Mouse (Mus musculus) 416B (cell line): ENCODE measurements at regions not wholly inside any gene's neighbourhood (a gene's known extent, or its start where the extent isn't known, plus 50 kb on each side); places are given as distances from the start of the nearest gene placed in this dataset.
A peak's percentile ranks its signal among the peaks of the same experiment; 100 is the strongest.

ENCODE experiments used
- DNase-seq: peaks from one replicate; pipeline ENCODE4 v3.0.0; 2011; ENCODE audit warnings: low read depth

DNA sequence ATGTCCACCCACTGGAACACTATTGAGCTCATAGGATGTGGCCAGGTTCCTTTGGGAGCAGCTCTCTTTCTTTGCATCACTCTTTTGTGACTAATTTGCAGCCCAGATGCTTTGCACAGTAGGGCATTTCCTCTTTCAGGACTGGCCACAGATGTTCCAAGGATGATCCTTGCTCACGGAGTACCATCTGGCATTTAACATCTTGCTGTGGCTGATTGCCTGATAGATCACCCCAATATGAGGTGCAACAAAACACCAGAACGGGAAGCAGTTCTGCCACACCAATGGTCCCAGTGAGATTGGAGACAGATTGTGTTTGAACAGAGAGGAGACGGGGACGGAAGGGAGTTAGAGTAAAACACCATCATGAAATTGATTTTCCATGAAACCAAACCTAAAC is 423.0 kb downstream of the Rwdd3 start:
- DNase-seq: no peak

- DNase-seq: peak; percentile 30
These were observed 423.8 kb downstream of the Rwdd3 start for GRCm38 (mm10) chr3:120747678-120748077.

- no peak for DNase-seq
These were observed 438.2 kb downstream of the Rwdd3 start for GRCm38 (mm10) chr3:120733332-120733731.

DNA sequence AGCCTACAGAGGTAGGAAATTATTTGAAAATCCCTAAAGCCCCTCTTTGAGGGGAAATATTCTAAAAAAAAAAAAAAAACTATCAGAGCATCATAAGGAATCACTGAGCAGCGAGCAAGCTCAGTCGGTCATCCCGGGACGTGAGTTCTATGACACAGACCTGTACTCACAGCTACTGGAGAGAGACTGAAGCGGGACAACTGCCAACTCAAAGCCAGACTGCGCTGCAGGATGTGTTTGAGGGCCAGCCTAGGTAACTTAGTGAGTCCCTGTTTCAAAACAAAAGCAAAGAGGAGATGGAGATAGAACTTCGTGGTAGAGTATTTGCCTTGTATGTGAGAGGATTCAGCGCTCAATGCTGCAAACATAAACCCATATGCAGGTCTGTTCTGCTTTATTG is 439.1 kb downstream of the Rwdd3 start:
- DNase-seq: no peak

DNA sequence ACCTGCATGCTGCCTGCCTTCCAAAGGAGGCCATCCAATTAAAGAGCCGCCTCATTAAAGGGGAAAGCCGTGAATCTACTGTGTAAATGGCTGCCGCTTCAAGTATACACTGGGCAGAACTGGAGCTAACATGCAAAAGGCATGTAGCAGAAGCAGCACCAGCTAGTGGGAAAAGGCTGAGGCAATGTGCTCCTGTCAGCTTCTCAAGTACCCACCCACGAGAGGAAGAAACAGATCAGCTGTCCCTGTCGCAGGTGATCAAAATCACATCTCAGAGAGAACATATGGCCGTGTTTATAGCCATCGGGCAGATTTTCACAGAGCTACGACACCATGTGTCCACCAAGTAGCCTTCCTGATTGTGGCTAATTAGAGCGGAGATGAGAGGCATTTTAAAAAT is 440.2 kb downstream of the Rwdd3 start:
- no peak for DNase-seq

GRCm38 (mm10) chr3:120730225-120730624 is 441.3 kb downstream of the Rwdd3 start:
- no peak for DNase-seq

DNA sequence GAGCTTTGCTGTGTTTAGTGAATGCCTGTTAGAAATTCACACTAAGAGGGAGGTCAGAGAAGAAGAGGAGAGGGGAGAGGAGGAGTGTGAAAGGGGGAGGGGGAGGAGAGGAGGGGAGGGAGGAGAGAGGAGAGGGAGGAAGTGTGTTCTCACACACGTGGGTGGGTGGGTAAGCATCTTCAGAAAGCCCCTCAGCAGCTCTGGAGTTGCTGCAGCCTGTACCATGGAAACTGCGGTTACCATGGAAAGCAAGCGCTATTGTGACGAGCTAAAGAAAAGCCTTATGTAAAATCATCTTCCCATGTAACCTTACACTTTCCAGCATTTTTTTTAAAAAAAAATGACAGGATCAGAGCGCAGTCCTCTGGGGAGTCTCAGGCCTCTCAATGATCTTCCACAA is 441.8 kb downstream of the Rwdd3 start:
- no peak for DNase-seq

GRCm38 (mm10) chr3:120685227-120685626 is 486.3 kb downstream of the Rwdd3 start:
- no peak for DNase-seq

- no peak for DNase-seq
These were observed 495.6 kb downstream of the Rwdd3 start for GRCm38 (mm10) chr3:120675906-120676305.

DNA sequence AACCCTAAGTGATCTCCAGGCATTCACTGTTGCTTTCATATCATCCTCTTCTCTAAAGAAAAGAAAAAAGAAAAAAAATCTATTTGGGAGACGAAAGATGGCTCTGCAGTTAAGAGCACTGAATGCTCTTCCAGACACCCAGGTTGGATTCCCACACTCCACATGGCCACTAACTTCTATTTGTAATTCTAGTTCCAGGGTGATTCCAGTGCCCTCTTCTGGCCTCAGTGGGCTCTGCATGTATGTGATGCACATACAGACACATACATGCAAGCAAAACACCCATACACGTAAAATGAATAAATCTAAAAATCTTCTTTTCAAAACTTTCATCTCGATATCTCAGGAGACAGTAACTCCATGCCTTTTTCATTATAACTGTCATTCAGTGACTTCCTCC is 502.8 kb downstream of the Rwdd3 start:
- DNase-seq: peak; percentile 57

DNA sequence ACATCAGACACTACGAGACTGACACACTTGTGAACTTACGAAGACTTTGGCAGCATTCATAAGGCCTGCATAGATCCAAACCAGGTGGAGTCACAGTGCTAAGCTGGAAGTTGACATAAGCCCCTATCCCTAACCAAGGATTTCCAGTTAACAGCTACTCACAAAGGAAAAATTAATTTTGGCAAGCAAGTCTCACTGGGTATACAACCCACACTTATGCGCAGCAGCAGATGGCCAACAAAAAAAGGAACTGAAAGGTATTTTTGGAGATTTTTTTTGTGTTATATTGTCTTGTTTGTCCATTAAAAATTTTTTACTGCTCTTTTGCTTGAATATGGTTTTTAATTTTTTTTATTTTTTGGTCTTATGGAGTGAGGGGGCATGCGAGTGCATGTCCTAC is 509.0 kb downstream of the Rwdd3 start:
- no peak for DNase-seq

GRCm38 (mm10) chr3:120660776-120661175 is 510.7 kb downstream of the Rwdd3 start:
- no peak for DNase-seq

DNA sequence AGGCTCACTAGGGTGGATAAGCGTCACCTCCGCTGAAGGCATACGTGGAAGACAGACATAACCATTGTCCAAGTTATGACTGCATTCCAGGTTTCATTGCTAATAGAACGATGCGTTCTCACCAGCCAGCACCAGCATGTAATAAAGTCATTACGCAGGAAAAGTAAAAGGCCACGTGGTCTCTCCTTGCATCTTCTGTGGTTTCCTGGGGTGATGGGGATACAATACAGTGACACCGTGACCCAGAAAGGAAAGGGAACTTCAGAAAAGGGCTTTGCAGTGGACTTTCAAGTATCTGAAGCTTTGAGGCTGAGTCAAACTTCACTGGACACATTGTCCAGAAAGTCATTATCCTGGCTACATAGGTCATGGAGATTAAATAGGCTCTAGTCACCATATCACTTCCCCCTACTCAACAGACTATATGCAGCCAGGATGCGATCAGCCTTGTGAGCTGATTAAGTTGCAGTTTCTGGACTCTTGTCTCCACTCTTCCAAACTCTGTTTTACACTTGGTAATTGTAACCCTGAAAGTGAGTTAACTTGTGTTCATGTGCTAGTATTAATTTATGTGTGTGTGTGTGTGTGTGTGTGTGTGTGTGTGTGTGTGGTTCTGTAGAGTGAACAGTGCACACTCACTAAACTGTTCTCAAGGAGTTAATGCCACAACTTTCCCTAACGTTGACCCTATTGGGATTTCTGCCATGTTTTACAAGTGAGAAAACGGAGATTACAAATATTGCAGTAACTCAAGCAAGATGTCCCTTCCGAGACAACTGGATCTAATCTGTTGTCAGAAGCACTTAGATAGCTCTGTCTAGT is 522.2 kb downstream of the Rwdd3 start:
- peak; percentile 88 for DNase-seq

DNA sequence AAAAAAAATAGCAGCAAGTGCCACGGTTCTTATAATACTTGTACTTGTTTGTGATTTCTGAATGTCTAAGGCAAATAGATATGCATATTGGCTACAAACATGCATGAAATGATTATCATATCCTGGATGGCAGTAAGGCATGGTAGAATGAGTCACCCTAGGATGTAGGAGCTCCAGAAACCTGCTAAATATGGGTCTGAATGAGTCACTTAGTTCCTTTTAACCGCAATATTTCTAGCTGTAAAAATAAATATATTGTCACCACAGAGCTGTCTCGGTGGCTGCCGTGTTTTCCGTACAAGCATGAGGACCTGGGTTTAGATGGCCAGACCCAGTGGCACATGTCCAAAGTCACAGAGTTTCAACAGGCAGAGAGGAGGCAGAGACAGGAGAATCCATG is 523.1 kb downstream of the Rwdd3 start:
- DNase-seq: peak; percentile 91

DNA sequence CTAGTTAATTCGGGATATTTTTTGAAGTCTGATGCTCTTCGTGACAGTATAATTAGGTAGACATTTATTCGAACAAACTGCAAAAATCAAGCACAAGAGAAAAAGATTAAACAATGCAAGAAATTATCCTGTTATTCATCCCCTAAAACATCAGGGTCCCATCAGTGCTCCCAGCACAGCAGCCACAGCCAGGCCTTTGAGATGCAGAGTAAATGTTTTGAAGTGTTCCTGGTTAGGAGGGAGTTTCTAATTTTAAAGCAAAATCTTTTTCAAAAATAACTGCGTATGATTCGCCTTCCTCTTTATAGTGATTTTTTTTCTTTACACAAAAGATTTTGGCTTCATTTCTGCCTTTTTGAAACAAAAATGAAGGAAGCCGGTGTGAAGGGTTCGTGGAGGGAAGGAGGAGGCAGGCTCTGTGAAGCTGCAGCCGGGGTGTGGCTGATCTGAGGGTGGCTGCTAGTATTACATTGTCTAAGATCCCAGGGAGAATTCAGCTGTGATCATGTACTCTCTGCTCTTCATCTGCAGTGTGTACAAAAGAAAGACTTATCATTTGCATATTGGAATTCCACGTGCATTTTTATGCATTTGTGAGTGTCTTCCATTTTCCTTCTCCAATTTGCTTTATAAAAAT is 534.7 kb downstream of the Rwdd3 start:
- DNase-seq: no peak

GRCm38 (mm10) chr3:120618358-120618757 is 553.1 kb downstream of the Rwdd3 start:
- no peak for DNase-seq

DNA sequence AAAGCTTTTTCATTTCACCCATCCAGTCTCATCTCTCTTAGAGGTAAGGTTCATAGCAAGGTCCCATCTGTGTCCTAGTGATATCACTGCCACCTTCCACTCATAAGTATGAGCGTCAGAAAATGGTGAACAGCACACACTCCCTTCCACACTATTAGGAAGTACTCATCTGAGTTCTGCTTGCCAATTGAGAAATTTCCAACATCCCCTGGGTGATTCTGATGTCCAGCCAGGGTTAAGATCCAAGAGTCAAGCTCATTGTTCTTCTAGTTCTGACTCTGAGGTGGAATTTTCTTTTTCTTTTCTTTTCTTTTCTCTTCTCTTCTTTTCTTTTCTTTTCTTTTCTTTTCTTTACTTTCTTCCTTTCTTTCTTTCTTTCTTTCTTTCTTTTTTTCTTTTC is 577.3 kb downstream of the Rwdd3 start:
- no peak for DNase-seq

- no peak for DNase-seq
These were observed 580.3 kb downstream of the Rwdd3 start for GRCm38 (mm10) chr3:120591183-120591582.

DNA sequence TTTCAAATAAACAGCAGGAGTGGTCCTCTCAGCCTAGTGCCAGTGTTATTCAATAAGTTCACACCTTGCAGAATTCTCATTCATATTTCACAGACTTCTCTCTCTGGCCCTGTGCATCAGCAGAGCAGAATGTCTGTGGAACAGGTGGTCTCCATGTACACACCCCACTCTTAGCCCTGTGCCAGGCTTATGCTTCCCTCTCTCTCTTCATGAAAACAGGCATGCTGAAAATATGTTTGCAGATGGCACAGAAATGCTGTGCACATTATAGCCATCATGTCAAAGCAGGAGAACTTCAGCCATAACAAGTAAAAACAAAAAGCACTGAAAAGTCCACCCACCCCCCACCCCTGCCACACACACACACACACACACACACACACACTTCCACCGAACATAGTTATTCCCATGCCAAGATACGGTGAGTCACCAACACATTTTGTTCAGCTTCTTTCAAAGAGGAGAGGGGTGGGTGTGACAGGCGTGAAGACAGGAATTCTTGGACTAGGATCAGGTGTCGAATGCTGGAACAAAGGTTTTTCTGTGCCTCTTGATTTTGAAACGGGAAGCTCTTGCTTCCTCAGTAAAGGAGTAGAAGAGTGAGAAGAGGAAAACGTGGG is 600.6 kb downstream of the Rwdd3 start:
- DNase-seq: no peak

DNA sequence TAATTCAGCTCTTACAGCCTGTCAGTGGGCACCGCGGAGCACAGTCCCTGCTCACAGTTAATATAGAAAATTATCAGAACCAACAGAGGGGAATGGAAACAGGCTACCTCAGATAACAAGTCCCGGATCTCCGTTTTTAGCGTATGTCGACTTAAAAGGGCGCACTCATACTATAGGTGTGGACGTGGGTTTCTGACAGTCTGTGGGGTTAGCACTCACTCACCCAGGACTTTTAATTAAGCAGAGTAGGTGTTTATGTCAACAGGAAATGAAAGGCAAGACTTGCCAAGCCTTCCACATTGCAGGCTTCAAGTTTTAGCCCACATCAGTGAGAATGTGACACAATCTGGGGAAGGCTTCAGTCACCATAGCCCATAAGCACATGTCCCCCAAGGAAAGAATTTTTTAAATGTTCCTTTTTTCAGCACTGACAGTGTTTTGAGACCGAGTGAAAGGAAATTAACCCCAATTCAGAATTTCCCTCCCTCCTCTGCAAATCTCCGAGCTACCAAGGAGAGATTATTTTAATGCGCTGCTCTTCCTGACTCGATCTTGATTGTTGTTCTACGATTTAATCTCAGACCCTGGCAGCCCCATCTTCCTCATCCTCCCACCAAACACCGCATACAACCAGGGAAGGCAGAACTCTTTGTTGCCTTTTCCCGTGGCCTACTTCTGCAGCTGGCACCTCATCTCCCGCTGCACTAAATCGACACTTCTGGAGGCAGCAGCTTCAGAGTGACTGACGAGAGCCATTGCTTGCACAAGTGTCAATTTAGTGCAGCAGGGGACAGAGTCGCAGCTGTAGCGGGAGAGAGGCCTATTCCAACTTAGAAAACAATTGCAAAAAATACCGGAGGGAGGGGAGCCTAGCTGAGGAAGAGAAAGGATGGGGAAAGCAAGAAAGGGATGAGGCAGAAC is 629.7 kb downstream of the Rwdd3 start:
- no peak for DNase-seq

- no peak for DNase-seq
These were observed 637.6 kb downstream of the Rwdd3 start for GRCm38 (mm10) chr3:120533901-120534300.

DNA sequence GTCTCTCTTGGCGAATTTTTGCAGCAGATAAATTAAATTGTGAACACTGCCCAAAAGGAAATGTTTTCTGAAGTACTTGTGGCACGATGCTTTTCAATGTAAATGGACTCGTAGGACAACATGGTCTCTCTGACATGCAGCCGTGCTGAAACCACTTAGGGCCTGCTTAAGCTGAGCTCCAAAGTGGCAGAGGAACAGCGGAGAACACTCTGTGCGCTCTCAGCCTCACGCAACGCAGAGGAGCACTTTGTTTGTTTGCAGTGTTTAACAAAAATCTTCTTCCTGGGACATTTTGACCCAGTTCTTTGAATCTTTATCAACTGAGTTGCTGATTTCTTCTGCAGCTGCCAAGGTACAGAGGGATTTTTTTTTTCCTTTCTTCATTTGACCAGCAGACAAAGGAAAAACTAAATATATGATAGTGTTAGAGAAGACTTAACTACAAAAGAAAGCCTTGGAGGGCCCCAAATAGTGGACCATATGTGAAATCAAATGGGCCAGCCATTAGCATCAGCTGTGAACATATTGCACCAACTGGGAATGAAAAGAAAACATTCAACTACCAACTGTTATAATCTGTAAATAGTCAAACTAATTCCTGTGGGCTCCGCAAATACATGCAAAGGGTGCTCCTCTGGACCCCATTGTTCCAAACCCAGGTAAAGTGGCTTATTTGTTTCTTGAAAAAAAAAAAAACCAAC is 639.5 kb downstream of the Rwdd3 start:
- no peak for DNase-seq
